Mouse (Mus musculus): ENCODE results near the gene Mamstr.

Gene Mamstr

DNA sequence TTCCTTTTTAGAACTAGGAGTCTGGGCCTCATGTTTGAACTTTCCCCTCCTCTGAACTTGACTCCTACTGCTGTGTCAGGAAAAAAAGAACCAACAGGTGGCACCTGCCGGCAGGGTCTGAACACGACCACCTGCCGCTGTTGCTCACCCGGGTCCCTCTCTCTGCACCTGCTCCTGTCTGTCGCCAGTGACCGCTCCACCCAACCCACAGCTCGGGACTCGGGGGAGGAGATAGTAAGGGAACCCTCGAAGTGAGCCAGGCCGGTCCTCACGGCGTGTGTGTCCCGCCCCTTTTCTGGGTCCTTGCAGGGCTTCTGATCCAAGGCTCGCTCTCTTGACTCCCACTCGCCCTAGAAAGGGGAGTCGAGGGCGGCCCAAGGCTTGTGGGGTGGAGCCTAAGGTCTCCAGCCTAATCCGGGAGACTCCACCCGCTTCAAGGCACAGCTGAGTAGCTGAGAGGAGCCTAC lies at the start of gene Mamstr:
TSS of gene Mamstr (plus strand) at position 417 of the 467 bp plus-strand sequence.
- DNase-seq (ENCODE audit: low spot score), result no peak

DNA sequence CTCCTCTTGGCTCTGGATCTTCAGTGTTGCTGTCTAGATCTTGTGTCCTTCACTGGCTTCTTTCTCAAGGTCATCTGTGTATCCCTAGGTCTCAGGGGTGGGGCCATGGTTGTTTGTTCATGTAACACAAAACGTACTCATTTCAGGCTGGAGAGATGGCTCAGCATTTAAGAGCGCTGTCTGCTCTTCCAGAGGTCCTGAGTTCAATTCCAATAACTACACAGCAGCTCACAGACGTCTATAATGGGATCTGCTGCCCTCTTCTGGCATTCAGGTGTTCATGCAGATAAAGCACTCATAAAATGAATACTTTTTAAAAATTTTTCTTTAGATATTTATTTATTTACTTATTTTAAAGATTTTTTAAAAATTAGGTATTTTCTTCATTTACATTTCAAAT lies 48.9 kb upstream of the Mamstr start:
- DNase-seq (ENCODE audit: low spot score), result no peak

DNA sequence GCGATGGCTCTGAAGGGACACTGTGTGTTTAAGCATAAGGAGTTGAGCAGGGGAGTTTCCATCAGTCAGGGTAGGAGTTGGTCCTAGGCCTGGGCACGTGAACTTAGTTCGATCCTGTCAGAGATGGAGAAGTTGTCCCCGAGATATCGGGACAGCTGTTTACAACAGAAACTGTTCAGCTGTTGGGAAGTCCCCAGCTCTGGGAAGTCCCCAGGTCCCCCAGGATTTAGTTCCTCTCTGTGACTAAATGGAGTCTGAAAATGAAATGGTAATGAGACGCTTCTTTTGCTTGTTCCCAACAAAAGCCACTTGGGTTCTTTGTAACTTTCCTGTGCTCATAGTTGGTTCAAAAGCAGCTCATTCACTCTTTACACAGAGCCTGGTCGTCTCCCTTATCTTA lies 47.9 kb upstream of the Mamstr start:
- no peak for DNase-seq (ENCODE audit: low spot score)

DNA sequence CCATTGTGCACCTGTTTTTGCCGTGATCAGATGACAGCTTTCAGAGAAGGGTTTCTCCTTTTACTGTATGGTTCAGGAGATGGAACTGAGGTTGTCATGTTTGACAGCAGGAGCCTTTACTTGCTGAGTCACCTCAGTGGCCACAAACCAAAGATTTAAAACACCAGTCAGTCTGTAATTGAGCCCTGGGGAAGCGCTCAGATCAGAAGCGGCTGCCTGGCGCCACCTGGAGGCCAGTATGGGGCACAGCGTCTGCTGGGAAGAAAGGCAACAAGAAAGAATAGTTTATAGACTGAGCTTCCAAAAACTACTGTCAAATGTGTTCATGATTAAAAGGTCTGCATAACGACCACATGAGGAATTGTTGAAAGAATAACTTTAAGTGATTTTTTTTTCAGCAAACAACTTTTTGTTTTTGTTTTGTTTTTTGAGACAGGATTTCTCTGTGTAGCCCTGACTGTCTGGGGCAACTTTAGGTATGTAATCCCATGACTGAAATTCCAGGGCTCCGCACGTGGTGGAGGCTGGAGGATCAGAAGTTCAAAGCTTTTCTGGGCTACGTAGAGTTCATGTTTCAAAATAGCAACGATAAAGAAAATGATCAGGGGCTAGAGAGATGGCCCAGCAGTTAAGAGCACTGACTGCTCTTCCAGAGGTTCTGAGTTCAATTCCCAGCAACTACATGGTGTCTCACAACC lies 46.5 kb upstream of the Mamstr start:
- no peak for DNase-seq (ENCODE audit: low spot score)

DNA sequence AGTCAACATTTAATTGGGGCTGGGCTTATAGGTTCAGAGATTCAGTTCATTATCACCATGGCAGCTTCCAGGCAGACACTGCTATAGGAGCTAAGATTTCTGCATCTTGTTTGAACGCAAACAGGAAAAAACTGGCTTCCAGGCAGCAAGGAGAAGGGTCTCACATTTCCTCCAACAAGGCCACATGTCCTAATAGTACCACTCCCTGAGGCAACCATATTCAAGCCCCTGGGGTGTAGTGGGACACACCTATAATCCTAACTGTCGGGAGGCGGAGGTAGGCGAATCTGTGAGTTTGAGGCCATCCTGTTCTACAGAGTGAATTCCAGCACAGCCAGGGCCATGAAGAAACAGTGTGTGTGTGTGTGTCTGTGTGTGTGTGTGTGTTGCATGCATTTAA lies 44.6 kb upstream of the Mamstr start:
- no peak for DNase-seq (ENCODE audit: low spot score)

DNA sequence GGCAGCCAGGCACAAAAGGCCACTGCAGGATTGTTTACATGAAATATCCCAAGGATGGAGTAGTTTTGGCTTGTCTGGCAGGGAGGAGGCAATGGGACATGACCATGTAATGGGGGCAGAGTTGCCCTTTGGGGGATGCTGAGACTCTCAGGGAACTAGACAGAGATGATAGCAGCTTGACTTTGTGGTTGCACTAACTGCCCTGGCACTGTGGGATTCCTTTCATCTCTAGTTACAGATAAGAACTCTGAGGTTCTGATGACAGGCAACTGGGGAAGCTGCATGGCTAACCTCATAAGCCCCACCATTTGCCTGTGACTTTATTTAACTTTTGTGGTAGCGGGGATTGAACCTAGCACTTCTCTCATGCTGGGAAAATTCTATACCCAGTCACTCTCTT lies 43.7 kb upstream of the Mamstr start:
- no peak for DNase-seq (ENCODE audit: low spot score)

DNA sequence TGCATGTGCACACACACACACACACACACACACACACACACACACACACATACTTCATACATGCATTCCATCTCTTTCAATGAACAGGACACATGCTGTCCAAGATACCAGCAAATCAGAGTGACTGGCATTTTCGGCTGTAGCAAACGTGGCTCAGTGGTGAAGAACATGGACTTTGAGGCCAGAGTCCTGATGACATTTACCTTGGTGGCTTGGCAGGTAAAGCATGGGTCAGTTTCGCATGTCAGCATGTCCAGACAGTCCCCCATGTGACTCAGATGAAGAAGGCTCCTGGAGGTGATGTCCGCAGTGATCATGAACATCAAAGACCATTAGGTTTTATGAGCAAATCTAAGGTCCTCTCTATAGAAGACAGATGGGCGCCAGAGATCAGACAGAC lies 42.8 kb upstream of the Mamstr start:
- no peak for DNase-seq (ENCODE audit: low spot score)

DNA sequence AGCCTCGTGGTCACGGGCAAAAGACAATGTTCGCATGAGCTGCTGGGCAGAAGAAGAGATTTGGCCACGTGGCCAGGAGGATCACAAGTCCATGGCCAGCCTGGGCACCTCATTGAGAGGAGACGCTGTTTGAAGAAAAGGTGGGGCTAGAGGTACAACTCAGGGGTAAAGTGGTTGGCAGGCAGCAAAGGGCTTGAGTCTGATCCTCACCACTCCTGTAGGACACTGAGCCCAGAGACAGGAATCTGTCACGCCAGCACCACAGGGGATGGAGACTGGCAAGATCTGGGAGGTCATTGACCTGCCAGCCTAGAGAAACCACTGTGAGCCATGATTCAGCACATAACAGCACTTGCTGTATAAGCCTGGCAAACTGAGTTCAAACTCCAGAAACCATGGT lies 42.2 kb upstream of the Mamstr start:
- no peak for DNase-seq (ENCODE audit: low spot score)

DNA sequence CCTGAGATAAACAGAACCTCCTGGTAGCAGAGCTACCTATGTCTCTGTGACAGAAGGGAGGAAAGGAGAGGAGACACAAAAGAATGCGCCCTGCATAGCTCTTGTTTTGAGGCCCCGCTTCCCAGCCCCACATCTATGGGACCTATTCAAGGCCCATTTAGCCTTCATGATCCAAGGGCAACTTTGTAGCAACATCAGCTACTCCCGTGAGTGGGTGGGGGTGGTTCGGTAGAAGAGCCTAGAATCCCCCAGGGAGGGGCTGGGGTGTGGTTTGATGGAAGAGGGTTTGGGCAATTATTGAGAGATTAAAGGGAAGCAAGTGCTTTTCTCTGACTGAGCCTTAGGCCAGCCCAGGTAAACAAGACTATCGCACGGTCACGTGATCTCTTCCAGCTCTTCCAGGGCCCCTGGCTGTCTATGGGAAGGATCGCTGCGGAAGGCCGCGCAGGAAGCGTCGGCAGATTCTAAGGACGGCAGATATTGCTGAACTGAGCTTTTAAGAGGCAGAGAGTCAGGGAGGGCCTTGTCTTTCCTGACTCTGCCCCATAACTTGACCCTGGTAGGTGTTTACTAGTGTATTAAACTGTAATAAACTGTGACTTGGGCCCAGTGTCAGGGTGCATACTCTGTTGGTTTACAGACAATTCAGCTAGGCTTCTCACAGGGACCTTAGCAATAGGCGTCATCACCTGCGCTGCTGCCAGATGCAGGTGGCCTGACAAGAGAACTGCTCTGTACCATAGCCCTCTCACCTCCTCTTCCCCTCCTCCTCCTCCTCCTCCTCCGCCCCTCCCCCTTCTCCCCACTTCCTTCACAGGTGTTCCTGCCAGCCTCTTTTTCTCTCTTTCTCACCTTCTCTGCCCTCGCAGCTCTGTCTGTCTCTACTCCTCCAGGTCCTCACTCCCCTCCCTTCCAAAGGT lies 40.6 kb upstream of the Mamstr start:
- DNase-seq (ENCODE audit: low spot score), result peak; percentile 5

DNA sequence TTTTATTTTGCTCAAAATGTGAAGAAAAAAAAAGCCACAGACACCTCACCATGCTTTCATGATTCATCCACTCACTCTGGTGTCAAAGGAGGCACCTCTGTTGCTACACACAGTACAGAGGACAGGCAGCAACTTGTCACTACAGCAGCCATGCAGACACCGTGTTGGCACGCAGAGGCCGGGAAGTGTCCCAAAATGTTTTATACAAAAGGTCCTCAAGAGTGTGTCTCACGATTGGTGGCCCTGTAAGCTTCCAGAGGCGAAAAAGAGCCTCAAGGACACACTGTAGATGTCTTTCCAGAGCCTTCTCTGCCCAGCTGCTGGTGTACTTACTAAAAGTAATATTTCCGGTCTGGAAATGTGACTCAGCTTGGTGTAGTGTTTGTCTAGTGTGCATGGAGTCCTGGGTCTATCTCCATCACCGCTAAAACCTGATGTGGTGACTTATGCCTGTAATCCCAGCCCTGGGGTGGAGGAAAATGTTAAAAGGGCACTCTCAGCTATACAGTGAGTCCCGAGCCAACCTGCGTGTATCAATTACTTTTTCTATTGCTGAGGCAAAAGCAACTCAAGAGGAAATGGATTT lies 34.0 kb upstream of the Mamstr start:
- no peak for DNase-seq (ENCODE audit: low spot score)

DNA sequence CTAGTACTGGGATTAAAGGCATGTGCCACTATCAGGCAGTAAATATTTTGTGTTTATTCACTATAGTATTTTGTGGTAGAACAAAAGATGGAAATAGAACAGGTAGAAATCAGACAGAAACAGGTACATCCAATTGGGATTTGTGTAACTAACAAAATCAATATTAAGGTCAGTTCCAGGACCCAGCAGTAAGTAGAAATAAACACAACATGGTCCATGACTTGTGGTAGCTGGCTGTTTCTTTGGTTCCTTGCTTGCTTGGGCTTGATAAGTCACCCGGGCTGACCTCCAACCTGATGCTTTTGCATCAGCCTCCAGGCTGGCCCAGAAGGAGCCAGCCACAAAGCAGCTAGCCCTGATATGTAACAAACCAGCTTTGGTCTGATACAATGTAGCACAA lies 30.3 kb upstream of the Mamstr start:
- no peak for DNase-seq (ENCODE audit: low spot score)

DNA sequence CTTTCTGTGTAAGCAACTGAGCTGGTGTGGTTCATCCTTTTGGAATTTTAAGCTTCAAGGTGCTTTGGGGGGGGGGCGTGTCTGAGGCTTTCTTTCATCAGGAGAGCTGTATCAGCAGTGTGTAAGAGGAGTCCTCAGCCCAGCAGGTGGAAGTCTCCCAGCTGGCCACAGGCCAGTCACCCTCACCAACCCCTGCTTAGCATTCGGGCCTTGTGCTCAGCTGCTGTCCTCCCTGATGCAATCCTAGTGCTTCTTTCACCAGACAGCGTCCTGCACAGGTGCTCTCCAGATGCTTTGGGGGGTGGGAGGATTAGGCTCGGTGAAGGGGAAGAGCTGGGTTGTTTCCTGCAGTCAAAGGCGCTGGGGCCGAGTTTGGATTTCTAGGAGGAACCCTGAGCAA lies 23.5 kb upstream of the Mamstr start:
- no peak for DNase-seq (ENCODE audit: low spot score)

DNA sequence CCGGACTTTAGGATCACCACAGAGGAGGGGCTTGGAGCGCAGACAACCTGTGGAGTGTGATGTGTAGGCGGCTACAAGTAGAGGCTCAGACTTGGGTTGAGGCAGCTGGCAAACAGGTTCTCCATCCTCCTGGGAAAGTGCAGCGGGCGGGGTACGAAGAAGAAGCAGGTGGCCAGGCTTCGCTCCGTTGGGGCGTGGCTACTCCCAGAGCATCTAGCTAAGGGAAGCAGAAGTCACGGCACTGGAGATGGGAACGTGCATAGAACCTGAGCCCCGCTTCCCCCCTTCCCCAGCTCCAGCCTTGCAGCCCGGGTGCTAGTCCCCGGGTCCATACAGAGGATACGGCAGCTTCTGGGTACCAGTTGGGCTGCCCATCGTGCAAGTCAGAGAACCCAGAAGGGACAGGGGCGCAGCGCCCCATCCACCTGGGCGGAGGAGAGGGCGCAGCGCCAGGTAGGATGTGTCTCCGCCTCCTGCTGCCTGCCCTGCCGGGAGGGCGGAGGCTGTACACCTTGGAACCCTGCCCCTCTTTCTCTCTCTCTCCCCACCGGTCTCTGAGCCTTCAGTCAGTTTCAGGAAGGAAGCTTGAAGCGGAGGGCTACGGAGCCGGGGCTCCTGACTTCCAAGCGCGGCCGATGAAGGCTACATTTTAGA lies 22.6 kb upstream of the Mamstr start, which contains the start of gene Fut1:
TSS of gene Fut1 (plus strand) at position 248 of the 654 bp plus-strand sequence.
- no peak for DNase-seq (ENCODE audit: low spot score)

DNA sequence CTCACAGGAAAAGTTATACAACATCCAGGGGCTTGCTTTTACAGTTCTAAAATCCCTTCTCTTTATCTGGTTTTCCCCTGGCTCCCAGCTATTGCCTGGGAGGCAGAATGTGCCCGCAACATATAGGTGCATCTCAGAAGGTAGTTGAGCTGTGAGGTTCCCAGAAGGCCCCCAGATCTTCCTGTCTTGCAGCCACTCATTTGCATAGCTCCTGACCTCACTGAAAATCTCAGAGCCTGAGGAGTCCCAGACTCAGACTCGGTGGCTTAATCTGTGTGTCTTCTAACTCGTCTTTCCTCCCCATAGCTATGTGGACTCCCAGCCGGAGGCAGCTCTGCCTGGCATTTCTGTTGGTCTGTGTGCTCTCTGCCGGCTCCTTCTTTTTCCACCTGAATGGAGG lies 21.5 kb upstream of the Mamstr start:
- no peak for DNase-seq (ENCODE audit: low spot score)

DNA sequence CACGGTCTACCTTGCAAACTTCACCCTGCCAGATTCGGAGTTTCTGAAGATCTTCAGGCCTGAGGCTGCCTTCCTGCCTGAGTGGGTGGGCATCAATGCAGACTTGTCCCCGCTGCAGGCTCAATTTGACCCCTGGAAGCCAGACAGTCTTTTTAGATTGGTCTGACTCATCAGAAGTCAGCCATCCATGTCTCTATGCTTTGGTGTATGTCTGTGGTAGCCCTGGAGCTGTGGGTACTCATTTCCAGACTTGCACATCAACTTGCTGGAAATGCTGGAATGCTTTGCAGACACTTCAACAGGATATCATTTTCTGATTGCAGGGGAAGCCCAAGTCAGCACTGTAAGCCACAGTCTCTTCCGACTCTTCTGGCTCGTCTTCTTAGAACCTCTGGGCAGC lies 20.2 kb upstream of the Mamstr start:
- no peak for DNase-seq (ENCODE audit: low spot score)

DNA sequence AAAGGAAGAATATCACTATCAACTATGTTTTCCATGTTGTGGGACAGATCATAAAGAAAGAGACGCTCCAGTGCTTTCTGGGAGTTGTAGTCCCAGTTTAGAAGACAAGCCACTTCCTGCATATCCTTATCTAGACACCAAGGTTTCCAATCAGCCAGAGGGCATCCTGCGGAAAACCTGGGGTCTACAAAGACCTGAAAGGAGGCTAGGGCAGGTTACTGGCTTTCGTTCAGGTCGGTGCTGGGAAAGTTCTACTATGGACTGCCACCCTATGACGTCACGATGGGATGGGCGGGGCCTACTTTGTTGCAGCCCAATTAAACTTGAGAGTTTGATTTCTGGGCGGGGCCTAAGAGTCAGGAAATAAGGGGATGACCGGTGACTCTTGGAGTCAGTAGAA lies 18.3 kb upstream of the Mamstr start, which contains the start of gene Izumo1:
TSS of gene Izumo1 (plus strand) at position 369 of the 400 bp plus-strand sequence.
- DNase-seq (ENCODE audit: low spot score), result no peak

DNA sequence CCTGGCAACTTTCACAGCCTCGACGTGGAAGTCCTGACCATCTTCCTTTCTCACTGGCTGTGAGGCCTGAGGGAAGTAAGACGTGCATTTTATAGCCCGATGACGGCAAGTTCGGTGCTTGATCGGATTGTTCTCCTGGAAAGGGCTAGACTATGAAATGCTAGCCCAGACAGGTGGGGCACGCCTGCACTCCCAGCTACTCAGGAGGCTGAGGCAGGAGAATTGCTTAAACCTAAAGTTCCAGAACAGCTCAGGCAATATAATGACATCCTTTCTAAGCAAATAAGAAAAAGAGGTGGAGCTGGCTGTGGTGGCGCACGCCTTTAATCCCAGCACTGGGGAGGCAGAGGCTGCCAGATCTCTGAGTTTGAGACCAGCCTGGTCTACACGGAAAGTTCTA lies 16.3 kb upstream of the Mamstr start:
- no peak for DNase-seq (ENCODE audit: low spot score)

DNA sequence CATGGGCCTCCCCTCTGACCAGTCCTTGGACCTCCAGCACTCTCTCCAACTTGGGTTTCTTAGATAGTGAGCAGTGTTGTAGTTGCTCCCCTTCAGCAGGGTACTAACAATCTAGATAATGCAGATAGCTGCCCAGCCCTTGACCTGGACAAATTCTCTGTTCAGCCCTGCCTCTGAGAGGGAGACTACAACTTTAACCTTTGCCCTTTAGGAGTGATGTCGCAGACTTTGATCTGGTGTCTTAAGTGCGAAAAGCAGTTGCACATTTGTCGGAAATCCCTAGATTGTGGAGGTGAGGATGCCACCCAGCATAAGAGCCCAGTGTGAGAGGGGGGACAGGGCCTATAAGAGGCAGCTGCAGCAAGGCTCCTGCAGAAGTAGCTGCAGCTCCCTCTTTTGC lies 15.1 kb upstream of the Mamstr start:
- DNase-seq (ENCODE audit: low spot score), result no peak

DNA sequence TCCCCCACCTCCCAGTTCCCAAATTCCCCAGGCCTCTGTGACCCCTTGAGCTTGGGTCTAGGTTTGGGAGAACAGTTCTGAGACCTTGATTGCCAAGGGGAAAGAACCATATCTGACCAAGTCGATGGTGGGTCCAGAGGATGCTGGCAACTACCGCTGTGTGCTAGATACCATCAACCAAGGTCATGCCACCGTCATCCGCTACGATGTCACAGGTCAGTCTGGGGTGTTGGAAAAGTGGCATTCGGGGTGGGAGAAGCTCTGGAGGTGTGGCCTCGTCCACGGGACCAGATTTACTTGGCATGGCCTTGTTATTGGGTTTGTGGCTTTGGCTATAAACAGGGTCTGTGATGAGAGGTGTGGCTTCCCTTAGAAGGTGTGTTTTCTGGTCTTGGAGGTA lies 14.3 kb upstream of the Mamstr start:
- DNase-seq (ENCODE audit: low spot score), result no peak

DNA sequence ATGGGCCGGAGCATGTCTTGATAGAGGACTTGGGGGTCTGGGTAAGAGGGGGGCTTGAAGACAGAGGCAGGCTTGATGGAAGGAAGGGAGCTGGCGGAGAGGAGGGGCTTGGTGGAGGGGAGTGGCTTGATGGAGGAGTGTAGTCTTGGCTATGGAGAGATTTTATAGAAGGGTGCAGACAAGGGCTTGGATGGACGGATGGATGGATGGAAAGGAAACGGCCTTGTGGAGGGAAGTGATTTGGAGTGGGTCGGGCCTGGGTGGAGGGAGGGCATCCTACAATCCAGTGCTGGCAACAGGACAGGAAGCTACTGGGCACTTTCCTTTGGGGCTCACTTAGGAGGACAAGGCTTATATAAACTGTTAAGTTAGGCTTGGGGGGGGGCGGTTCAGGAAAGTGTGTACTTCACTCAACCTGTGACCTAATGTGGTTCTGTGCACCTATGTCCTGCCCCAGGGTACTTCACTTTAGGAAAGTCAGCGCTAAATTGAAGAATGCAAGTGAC lies 13.2 kb upstream of the Mamstr start:
- DNase-seq (ENCODE audit: low spot score), result no peak

DNA sequence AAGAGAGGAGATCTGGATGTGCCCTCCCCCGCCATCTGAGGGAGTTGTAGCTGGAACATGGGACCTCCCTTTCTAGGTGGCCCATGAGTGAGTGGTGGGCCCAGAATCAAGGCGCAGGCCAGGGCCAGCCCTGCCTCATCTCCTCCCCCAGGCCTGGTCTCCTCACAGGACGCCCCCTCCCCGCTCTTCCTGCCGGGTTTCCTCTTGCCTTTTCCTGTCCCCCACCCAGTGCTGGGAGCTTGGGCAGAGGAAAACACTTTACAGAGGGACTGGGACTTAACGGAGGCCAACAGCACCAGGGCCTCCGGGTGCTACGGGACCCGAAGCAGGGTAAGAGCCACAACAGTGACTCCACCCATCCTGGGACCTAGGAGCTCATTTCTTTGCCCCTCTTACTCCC lies 12.5 kb upstream of the Mamstr start, which contains the start of gene Rasip1:
TSS of gene Rasip1 (plus strand) at position 228 of the 400 bp plus-strand sequence.
- no peak for DNase-seq (ENCODE audit: low spot score)

Measured in urinary bladder, postnatal 10 days (tissue).